Mouse (Mus musculus) left cerebral cortex, postnatal 10 days (tissue): ENCODE results near the gene Emc9. TPM values are rescaled to one million over a fixed set of nuclear protein-coding genes. Genes with fewer than 3 reads are reported as not detected.

Experiments used
- DNase-seq, 2 experiments: peaks; one replicate each; pipeline ENCODE4 v3.0.0; 2021 to 2022; ENCODE audit warnings: low spot score in 2 of 2, mixed read lengths in 1 of 2; ENCODE audit errors: extremely low spot score in 1 of 2
- intact Hi-C: fragments of 180-260 bp; cut with DNase I; formaldehyde crosslinking; loops from one replicate; pipeline ENCODE4 v1.15.1; 2025
- total RNA-seq, 2 experiments: library from RNA; stranded (reverse); gene quantifications; 2 replicates each; pipeline ENCODE4 v1.2.3; 2021

Gene Emc9
- total RNA-seq, 2 experiments from 2014 or later, result 42.7 to 49.1 TPM

DNA sequence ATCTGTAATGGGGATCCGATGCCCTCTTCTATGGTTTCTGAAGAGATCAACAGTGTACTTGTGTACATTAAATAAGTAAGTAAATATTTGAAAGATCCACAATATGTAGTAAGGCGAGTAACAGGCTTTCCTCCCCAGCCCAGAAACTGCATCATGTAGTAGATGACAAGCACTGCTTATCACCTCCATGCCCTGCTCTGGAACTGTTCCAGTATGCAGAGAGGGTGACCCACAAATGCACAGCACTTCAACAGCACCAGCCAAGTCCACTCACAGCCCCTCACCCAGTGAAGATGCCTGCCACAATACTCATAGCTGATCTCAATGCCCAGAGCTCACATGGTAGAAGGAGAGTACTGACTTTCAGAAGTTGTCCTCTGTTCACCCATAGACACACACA lies 14.5 kb downstream of the Emc9 start:
- DNase-seq, result no peak
- intact Hi-C loops, result no loop called here

DNA sequence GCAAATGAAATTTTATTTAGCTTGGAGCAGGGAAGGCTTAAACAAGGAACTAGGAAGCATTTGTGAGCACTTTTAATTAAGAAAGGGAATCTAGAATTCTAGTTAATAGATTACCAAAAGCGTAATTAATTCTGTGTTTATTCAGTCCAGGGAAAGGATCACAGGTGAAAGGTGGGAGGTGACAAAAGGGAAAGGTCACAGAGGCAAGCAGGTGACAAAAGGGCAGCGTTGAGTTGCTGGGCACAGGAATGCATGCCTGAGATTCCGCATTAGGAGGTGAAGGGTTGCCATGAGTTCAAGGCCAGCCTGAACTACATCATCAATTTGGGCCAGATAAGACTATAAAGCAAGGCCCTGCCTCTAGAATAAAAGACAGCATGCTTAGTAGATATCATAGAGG lies 17.6 kb downstream of the Emc9 start:
- intact Hi-C loops, result no loop called here
- DNase-seq, result no peak

DNA sequence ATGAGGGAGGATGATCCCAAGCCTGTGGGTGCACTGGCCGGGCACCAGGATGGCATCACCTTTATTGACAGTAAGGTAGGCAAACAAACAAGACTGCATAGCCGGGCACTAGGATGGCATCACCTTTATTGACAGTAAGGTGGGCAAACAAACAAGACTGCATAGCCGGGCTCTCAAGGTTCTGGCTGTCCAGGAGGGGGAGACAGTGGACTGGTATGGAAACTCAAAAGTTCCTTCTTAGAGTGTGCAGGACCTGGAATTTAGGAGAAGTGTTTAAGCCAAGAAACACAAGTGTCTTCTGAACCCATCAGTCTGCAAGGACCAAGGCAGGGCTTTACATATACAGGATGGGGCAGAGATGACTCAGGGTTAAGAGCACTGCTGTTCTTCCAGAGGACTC lies 19.4 kb downstream of the Emc9 start:
- intact Hi-C loops, result no loop called here
- no peak for DNase-seq

DNA sequence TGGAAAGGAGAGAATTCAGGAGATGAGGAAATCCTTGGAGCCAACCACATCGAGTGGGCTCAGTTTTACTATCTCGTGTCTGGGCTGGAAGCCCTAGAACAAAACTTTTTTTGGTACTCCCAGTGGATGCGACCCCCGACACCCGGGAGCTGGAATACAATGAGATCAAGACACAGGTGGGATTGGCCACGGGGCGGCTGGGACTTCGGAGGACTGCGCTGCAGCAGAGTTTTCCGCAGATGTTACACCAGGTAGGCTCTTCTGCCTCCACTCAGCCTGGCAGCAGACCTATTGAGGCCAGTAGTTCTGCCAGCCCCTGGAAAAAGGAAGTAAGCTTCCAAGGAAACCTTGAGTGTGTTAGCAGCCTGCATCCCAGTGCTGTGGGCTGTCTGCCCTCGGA lies 21.9 kb downstream of the Emc9 start:
- intact Hi-C loops, result no loop called here
- no peak for DNase-seq

DNA sequence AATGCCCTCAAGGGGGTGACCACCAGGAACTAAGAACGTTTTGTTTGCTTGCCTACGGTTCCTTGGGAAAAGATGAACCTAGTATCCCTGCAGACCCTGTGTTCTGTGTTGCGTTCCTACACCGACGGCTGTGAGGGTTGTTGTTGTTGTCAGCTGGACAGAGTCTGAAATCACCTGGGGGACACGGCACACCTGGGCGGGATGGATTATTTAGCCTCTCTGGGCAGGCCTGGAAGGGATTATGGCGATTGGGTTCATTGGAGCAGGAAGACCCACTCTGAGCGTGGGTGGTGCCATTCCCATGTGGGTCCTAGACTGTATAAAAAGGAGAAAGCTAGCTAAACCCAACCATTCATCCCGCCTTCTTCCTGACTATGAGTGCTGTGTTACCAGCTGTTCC lies 23.2 kb downstream of the Emc9 start:
- no peak for DNase-seq
- intact Hi-C loops, result no loop called here

DNA sequence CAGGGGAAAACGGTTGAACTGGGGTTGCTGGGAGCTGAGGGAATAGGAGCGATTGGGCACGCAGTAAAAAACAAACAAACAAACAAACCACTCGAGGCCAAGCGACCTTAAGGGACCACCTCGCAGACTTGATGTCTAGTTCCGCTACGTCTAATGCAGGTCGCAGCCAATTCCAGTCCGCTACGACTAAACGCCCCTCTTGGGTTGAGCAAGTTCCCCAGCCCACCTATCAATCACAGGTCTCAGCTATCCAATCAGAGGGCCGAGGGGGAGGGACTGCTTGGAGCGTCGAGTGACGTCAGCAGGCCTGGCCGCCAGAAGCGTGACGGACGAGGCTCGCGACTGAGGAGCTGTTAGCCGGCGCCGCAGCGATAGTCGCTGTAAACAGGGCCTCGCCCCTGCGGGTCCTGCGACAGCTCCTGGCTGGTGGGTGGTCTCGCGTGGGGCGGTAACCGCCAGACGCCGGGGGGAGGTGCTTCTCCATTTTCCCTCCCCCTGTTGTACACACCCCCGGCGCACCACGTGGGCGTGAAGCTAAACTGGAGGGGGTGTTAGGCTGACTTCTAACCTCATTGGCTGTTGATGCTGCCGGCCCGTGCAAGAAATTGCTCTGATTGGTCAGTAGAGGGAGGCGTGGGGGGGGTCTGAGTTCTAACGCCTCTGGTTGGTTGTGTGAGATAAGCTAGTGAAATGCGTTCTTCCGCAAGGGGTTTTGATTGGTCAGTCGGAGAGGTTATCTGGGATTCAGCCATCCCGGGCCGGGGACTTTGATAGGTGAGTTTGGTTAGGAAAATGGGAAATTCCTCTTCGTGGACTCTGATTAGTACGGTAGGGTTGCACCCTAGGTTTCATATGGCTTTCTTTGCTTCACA lies 24.7 kb downstream of the Emc9 start, which contains the start of gene A730061H03Rik:
Gene A730061H03Rik, minus strand, starts transcription at position 205 of the 872 bp plus-strand sequence.
- peak; percentile 99 for DNase-seq
- intact Hi-C loops, result no loop called here

DNA sequence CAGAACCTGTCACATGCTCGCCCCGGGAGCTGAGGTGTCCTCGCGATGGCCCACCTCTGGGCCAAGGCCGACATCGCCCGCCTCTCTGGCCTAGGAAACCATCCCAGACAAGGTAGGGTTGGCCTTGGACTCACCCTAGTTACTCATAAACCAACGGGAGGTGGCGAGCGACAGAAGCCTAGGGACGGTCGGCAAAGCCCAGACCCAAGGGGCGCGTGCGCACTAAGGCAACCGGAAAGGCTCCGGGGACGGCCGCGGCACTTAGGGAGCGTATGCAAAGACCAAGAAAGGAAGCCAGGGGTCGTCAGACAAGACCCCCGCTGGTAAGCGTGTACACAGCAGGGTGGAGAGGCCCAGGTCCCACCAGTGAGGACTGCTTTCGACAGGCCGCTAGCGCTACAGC lies 25.3 kb downstream of the Emc9 start, which contains the start of gene Dcaf11:
Gene Dcaf11, plus strand, starts transcription at position 208 of the 403 bp plus-strand sequence.
- peak; percentile 88 to 96 for DNase-seq
- intact Hi-C loops, result loop anchor here (10.0 kb wide), 1 partner anchor 415 kb away; no protein-coding TSS in a partner anchor

DNA sequence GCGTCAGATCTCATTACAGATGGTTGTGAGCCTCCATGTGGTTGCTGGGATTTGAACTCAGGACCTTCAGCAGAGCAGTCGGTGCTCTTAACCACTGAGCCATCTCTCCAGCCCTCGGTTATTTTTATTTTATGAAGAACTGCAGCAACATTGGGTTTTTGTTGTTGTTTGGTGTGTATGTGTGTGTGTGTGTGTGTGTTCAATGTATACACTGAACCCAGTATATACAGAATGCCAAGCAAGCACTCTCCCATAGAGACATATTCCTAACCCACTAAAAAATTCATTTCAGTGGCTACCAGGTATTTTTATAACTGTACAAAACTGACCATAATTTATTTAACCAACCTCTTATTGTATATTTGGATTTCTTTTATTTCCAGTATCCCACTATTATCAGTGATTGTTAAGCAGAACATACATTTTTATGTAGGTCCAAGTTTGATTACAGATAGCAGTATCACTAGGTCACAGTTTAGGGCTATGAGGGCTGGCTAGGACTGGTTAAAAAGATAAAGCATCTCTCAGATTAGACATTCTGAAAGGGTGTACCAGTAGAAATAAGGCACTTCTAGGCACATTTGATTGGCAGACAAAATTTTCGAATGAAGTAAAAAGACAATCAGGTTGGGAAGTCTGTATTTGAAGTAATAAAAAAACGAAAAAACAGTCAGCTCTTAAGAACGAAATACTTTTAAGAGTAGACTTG lies 26.2 kb downstream of the Emc9 start:
- intact Hi-C loops, result loop anchor here (10.0 kb wide), 1 partner anchor 414 kb away; no protein-coding TSS in a partner anchor

DNA sequence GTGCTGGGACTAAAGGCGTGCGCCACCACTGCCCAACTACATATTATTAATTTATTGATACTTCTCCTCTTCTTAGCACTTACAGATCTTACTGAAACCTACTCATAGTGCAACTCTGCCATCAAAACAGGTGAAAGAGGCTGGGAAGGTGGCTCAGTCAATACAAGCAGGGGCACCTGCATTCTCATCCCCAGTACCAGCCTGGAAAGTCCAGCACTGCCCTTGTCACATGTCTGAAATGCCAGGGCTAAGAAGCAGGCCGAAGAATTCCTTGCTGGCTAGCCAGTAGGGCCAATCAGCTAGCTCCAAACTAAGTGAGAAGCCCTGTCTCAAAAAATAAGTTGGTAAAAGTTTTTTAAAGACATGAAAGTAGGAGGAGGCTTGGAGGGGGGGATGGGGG lies 27.5 kb downstream of the Emc9 start:
- no peak for DNase-seq

More for the DNA sequence above, 26.2 kb downstream of the Emc9 start:
- no peak for DNase-seq

DNA sequence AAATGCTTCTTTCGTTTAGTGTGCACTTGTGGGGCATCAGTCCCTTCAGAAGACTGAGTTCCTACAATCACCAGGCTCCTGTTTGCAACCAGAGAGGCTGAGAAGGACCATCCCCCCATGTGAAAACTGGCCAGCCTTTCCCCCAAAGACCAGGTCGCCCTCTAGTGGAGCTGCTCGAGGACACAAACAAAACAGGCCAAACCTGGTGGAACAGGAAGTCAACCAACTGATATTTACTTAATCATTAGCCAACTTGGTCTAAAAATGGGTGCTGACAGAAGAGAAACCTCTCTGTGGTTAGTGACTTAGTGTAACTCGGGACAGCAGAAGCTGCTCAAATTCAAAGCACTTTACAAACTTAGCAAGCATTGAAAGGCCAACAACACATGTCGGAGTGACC lies 28.1 kb downstream of the Emc9 start:
- DNase-seq, result peak; percentile 48 to 88
- intact Hi-C loops, result loop anchor here (2.0 to 10.0 kb wide), 2 partner anchors 60 to 412 kb away; no protein-coding TSS in a partner anchor

More for the DNA sequence above, 27.5 kb downstream of the Emc9 start:
- intact Hi-C loops, result loop anchor here (2.0 to 10.0 kb wide), 2 partner anchors 61 to 413 kb away; no protein-coding TSS in a partner anchor

DNA sequence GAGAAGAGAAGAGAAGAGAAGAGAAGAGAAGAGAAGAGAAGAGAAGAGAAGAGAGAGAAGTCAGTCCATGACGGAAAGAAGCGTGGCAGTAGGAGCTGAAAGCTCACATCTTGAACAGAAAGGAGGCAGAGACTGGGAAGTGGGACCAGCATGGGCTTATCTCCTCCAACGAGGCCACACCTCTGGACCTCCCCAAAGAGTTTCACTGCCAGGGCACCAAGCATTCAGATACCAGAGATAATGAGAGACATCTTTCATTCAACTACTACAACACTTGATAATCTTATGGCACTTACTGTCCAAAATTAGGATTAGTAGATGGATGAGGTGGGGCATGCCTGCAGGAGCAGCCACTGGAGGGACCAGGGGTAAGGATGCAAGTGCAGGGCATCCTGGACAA lies 29.3 kb downstream of the Emc9 start:
- intact Hi-C loops, result loop anchor here (2.0 to 10.0 kb wide), 2 partner anchors 59 to 411 kb away; no protein-coding TSS in a partner anchor
- DNase-seq, result no peak

DNA sequence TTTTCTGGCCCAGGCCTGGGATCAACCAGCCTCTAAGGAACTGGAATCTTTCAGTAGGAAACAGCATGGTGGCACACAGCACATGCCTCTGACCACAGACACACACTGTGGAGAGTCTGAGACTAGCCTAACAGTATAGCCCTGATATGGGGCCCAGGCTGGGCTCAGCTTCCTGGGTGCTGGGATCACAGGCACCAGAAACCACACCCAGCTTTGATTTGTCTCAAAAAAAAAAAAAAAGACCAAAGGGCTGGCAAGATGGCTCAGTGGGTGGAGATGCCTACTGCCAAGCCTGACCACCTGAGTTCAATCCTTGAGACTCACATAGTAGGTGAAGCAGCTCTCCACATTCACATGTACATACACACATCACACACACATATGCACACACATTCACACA lies 30.5 kb downstream of the Emc9 start:
- intact Hi-C loops, result loop anchor here (10.0 kb wide), 1 partner anchor 410 kb away; no protein-coding TSS in a partner anchor
- no peak for DNase-seq

DNA sequence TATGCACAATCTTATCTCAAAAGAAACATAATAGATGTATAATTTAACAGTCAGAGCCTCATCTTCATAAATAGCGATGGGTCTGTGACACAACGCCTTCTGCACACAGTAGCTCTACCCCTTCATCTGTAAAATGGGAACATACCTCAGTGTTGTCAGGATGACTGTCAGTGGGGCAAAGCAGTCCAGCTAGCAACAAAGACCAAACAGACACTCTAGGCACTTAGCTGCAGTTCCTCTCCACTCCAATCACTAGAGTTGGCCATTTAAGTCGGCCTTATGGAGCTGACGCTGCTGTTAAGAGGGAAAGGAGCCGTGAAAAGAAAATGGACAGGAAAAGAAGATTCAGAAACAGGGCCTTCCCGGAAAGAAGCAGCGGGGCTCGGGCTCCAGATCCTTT lies 33.3 kb downstream of the Emc9 start:
- no peak for DNase-seq
- intact Hi-C loops, result loop anchor here (10.0 kb wide), 1 partner anchor 407 kb away; no protein-coding TSS in a partner anchor

DNA sequence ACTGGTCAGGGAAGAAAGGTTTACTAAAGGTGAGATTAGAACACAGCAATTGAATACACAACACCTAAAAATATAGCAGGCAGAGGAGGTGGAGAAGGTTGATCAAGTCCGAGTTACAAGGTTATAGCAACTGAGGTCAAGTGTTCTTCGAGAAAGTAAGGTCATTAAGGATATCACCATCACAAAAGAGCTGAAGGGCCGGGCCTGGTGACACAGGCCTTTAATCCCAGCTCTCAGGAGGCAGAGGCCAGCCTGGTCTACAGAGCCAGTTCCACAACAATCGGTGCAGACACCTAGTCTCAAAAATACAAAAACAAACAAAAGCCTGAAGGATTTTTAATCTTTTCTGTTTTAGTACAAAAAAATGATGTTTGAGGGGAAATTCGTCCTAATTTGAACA lies 33.8 kb downstream of the Emc9 start:
- DNase-seq, result no peak
- intact Hi-C loops, result loop anchor here (10.0 kb wide), 1 partner anchor 407 kb away; no protein-coding TSS in a partner anchor

DNA sequence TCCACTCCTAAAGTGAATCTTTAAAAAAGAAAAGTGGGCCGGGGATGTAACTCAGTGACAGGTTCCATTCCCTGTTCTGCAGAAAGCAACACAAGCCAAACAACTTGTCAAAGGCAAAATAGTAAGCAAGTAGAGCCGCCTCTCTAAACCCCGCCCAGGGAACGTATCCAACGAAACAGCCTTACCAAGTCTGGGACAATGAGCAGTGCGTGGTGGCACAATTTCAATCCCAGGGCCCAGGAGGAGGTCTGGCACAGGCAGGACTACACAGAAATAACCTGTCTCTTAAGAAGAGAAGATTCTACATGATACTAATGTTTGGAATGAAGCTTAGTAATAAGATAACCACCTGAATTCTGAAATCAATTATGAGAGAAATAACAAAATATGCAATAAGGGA lies 34.9 kb downstream of the Emc9 start:
- intact Hi-C loops, result loop anchor here (10.0 kb wide), 1 partner anchor 405 kb away; no protein-coding TSS in a partner anchor

DNA sequence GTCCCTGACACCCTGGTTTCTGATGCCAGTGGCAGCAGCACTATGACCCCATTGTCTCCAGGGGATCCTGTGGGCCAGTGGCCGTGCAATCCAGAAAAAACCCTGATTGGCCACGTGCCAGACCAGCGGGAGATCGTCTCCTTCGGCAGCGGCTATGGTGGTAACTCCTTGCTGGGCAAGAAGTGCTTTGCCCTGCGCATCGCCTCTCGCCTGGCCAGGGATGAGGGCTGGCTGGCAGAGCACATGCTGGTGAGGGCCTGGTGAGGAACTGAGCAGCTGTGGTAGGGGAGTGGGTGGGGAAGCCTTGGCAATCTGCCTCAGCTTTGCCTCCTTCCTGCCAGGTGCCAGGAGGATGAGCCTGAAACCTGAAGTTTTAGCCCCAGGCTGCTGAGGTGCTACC lies 40.8 kb downstream of the Emc9 start:
- intact Hi-C loops, result no loop called here
- peak in 1 of 2 experiments; percentile 51 for DNase-seq

More for the DNA sequence above, 34.9 kb downstream of the Emc9 start:
- DNase-seq, result no peak

DNA sequence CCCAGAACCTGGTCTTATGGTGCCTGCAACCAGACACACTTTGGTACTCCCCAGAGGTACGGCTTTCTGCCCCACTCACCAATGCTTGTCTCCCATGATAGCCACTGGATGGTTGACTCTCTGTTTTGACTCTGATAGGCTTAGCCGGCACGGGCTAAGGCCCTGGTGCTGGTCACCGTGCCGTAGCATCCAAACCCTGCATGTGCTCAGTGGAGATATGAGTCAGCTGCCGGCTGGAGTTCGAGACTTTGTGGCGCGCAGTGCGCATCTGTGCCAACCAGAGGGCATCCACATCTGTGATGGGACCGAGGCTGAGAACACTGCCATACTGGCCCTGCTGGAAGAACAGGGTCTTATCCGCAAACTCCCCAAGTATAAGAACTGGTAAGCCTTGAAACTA lies 42.8 kb downstream of the Emc9 start:
- DNase-seq, result no peak
- intact Hi-C loops, result no loop called here

DNA sequence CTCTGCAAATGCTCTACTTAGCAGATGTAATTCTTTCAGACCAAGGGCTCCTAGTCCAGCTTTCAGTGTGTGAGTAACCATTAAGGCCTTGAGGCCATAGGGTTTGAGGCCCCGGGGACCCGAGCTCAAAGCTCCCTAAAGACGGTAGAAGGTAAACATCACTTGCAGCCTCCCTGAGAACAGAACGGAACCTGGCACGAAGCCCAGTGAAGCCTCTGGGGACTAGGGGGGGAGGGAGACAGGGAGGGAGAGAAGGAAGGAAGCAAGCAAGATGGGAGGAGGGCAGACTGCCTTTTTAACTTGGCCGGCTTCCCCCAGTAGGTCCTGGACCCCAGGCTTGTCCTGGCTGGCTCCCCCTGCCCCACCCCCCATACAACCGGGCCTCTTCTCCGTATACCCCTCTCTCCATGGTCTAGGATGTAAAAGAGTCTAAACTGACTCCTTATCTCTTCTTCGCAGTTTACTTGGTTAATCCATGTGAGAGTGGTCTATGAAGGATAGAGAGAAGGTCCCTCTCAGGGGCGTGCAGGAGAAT lies 44.2 kb downstream of the Emc9 start:
- intact Hi-C loops, result no loop called here

More for the DNA sequence above, 44.2 kb downstream of the Emc9 start:
- peak; percentile 64 to 92 for DNase-seq
